Mouse (Mus musculus) E14TG2a.4 (cell line): ENCODE measurements at regions not wholly inside any gene's neighbourhood (a gene's known extent, or its start where the extent isn't known, plus 50 kb on each side); places are given as distances from the start of the nearest gene placed in this dataset.

Source experiments
- CTCF ChIP-seq: conservative IDR thresholded peaks from 2 replicates; pipeline ENCODE4 v1.5.1; 2014; ENCODE audit warnings: low read length
- NANOG ChIP-seq: IDR thresholded peaks from 2 replicates; pipeline ENCODE4 v1.6.1; 2014; ENCODE audit warnings: borderline replicate concordance, low read length, mixed read lengths
- POU5F1 ChIP-seq: IDR thresholded peaks from 2 replicates; pipeline ENCODE4 v1.6.1; 2014; ENCODE audit warnings: low read length, borderline replicate concordance

DNA sequence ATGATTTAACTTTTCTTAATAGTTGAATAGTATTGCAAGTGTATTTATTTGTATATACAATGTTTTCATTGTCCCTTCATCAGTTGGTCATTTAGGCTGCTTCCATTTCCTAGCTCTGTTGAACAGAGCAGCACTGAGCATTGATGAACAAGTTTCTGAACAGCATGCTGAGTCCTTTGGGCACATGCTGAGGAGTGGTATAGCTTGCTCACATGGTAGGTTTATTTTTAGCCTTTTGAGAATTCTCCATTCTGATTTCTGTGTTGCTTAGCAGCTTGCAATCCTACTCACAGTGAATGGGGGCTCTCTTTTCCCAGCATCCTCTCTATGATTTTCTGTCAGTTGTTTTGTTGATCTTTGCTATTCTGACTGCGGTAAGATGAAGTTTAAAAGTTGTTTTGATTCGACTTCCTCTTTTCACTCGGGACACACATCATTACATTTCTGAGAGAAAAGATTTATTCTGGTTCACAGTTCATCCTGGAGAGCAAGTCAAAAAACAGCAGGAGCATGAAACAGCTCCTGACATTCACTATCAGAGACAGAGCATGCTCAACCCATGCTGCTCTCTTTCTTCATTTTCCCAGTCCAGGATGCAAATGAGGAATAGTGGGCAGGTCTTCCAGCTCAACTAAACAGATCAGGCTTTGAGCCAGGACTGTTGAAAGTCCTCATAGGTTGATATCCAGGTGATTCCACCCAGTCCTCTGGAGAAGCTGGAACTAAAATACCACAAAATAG is 413.1 kb downstream of the Gm37988 start:
- no peak for TF ChIP-seq CTCF
- TF ChIP-seq NANOG: no peak
- no peak for TF ChIP-seq POU5F1
